ENCODE assay signal across 8 mouse cellular contexts in the genomic region with DNA sequence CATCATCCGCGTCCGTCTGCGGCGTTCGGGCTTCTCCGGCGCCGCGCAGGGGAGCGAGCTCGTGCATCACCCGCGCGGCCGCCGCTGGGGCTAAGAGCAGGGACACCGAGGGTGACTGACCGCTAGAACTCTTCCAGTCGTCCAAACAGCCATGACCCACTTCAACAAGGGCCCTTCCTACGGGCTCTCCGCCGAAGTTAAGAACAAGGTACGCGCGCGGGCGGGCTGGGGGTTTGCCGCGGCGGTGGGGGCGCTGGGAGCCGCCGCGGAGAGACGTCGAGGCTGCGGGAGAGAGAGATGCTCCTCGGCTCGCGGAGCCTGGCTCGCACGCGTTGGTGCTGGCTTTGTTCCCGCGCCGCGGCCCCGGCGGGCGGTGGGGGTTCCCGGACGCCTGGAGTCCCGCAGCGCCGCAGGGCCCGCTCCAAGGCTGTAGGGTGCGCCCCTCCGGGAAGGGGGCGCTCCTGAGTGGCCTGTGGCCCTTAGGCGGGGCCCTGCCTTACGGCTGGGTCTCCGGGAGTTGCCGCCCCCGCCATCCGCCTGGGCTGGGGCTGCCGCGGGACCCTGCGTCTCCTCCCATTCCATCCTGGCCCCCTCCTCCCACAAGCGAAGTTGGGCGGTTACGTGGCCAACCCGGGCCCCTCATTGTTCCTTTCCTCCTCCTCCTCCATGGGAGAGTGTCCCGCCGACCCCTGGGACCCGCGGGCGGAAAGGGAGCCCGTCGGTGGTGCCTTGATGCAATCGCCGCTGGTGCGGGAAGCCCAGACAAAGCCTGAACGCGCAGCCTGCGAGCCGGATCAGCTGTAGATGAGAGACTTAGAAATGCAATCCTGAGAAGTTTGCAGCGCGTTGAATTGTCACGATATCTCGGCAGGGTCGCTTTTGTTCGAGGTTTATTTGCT. TPM values are rescaled to one million over a fixed set of nuclear protein-coding genes. Genes with fewer than 3 reads are reported as not detected.
DNase-seq lines count a peak whose midpoint lies in the region; ATAC-seq and TF ChIP-seq lines count a peak whose summit lies in the region.

No protein-coding gene starts in this region.

- H3K27me3 ChIP-seq in ES-Bruce4 (ENCODE audit: control insufficient read depth, insufficient read depth, low read length, poor library complexity, severe bottlenecking): no peaks in the 10 kb centered on the region
- H3K27me3 ChIP-seq in forebrain, embryonic 13.5 days: no peaks in the 10 kb centered on the region; the same call in 1 of the 2 replicates
- no peaks in the 10 kb centered on the region for H3K27me3 ChIP-seq in heart, postnatal 0 days (ENCODE audit: control insufficient read depth, insufficient read depth, low read length)

- H3K27ac ChIP-seq in ES-Bruce4 (ENCODE audit: insufficient read depth, low read length): peak overlapping the region; percentile 64
- peak overlapping the region; percentile 99 for H3K27ac ChIP-seq in forebrain, embryonic 13.5 days
- peak overlapping the region; percentile 96 for H3K27ac ChIP-seq in heart, postnatal 0 days (ENCODE audit: low read depth)

- peak; percentile 23 for TF ChIP-seq CTCF in ES-Bruce4 (IDR thresholded peaks at IDR 0.05; ENCODE audit: low read depth, low read length)
- TF ChIP-seq CTCF in heart, postnatal 0 days (IDR thresholded peaks at IDR 0.05; ENCODE audit: low read depth): peak; percentile 34

- peak overlapping the region; percentile 100 for H3K9ac ChIP-seq in ES-Bruce4 (ENCODE audit: low read depth, poor library complexity, severe bottlenecking)
- H3K9ac ChIP-seq in forebrain, embryonic 13.5 days: peak overlapping the region; percentile 97
- H3K9ac ChIP-seq in heart, postnatal 0 days (replicated peaks; ENCODE audit: low read depth, low read length): peak overlapping the region; percentile 87

- peak overlapping the region; percentile 78 for H3K4me2 ChIP-seq in forebrain, embryonic 13.5 days
- peak overlapping the region; percentile 87 for H3K4me2 ChIP-seq in heart, postnatal 0 days (ENCODE audit: low read depth, low read length)

- under 1% methylated on average over 89 of the region's 93 CpGs for WGBS in forebrain, embryonic 13.5 days
- WGBS in heart, postnatal 0 days: under 1% methylated on average over 87 of the region's 93 CpGs

- H3K4me3 ChIP-seq in ES-Bruce4 (ENCODE audit: low read depth, low read length): peak overlapping the region; percentile 86
- H3K4me3 ChIP-seq in forebrain, embryonic 13.5 days: peak overlapping the region; percentile 89
- peak overlapping the region; percentile 70 for H3K4me3 ChIP-seq in heart, postnatal 0 days (ENCODE audit: low read depth, low read length)

- H3K36me3 ChIP-seq in ES-Bruce4 (ENCODE audit: control insufficient read depth, insufficient read depth, low read length, poor library complexity, severe bottlenecking): no peaks in the 10 kb centered on the region; the same call in 1 of the 2 replicates
- no peaks in the 10 kb centered on the region for H3K36me3 ChIP-seq in forebrain, embryonic 13.5 days (ENCODE audit: poor library complexity, severe bottlenecking)
- H3K36me3 ChIP-seq in heart, postnatal 0 days (replicated peaks; ENCODE audit: control insufficient read depth, insufficient read depth, low read length): no peaks in the 10 kb centered on the region

- no peaks in the 10 kb centered on the region for H3K9me3 ChIP-seq in ES-Bruce4 (replicated peaks; ENCODE audit: control insufficient read depth, insufficient read depth, low read length, poor library complexity, severe bottlenecking)
- H3K9me3 ChIP-seq in forebrain, embryonic 13.5 days (replicated peaks): no peaks in the 10 kb centered on the region
- H3K9me3 ChIP-seq in heart, postnatal 0 days (replicated peaks; ENCODE audit: control insufficient read depth, low read length): no peaks in the 10 kb centered on the region

- peak; percentile 46 for DNase-seq in cerebellum, adult 11 months
- DNase-seq in heart, postnatal 0 days (ENCODE audit: low spot score): peak; percentile 64
- peak; percentile 85 to 90 for DNase-seq in kidney, postnatal 4 days
- DNase-seq in lung, adult 18-20 months: peak; percentile 77 to 79
- DNase-seq in thymus, adult 18-20 months: peak; percentile 68 to 69

- ATAC-seq in forebrain, embryonic 13.5 days: peak; percentile 79
- ATAC-seq in heart, postnatal 0 days (ENCODE audit: insufficient read depth, low read depth): peak; percentile 76
- ATAC-seq in neutrophil, adult 5-6 weeks (ENCODE audit: extremely low read depth, insufficient number of reproducible peaks, low FRiP score, poor library complexity, severe bottlenecking): peak; percentile 65

- no peak for TF ChIP-seq POLR2A in ES-Bruce4 (IDR thresholded peaks at IDR 0.05; ENCODE audit: insufficient read depth, low read length)

- TF ChIP-seq EP300 in ES-Bruce4 (IDR thresholded peaks at IDR 0.05; ENCODE audit: insufficient read depth, low read depth, low read length): no peak
- peak; percentile 77 for TF ChIP-seq EP300 in heart, postnatal 0 days (IDR thresholded peaks at IDR 0.05; ENCODE audit: low read depth)

- no peaks in the 10 kb centered on the region for H3K4me1 ChIP-seq in ES-Bruce4 (ENCODE audit: control insufficient read depth, insufficient read depth, low read length)
- H3K4me1 ChIP-seq in forebrain, embryonic 13.5 days: peaks cover 38% of the 10 kb centered on the region
- peaks cover 25% of the 10 kb centered on the region for H3K4me1 ChIP-seq in heart, postnatal 0 days (ENCODE audit: control insufficient read depth, insufficient read depth)

RNA-seq across cellular contexts. Expression of a gene that starts 0.6 kb away (rescaled TPM):
- polyA plus RNA-seq in ES-Bruce4 (2011; ENCODE audit: insufficient read depth, insufficient read length, low read depth, missing spikeins): 584 and 623 TPM in 2 replicates
- polyA plus RNA-seq in forebrain, embryonic 13.5 days (2015; fragmentation: Nextera tagmentation; extraction: Ambion mirVana): 770 and 773 TPM in 2 replicates
- total RNA-seq in heart, postnatal 0 days (2014; rRNA removed; ENCODE audit: low replicate concordance): 132 and 166 TPM in 2 replicates
- polyA plus RNA-seq in heart, postnatal 0 days (2015; fragmentation: Nextera tagmentation; extraction: Ambion mirVana): 187 and 190 TPM in 2 replicates
- total RNA-seq in neutrophil, adult 5-6 weeks (2017): 91.2 and 97.6 TPM in 2 replicates

Comparison
In these comparisons a context has a peak if more than half of its experiments do, and no peak if none do; other contexts are left out.
1. Peak in every context shown above with its lines: DNase-seq, ATAC-seq, H3K4me3 ChIP-seq and H3K27ac ChIP-seq.